Mouse (Mus musculus): ENCODE measurements around the gene Gm10320. TPM values are rescaled to one million over a fixed set of nuclear protein-coding genes. Genes with fewer than 3 reads are reported as not detected.

The Gm10320 gene
- polyA plus RNA-seq, 1 experiment from 2014 or later = 0.59 TPM

- peaks cover 43% of the 10 kb centered on the region for H3K27me3 ChIP-seq (ENCODE audit: control insufficient read depth, insufficient read depth, low read length)
- H3K4me1 ChIP-seq (ENCODE audit: control insufficient read depth, insufficient read depth, low read length) = peaks cover 4% of the 10 kb centered on the region; the same call in 1 of the 2 replicates
- no peak overlapping the region for H3K4me3 ChIP-seq (ENCODE audit: low read depth, low read length)
- 27% methylated on average over 6 of the region's 6 CpGs for WGBS
- H3K27ac ChIP-seq (ENCODE audit: low read depth, low read length) = no peak overlapping the region
- H3K9ac ChIP-seq (replicated peaks; ENCODE audit: low read depth, low read length) = no peak overlapping the region
- no peak overlapping the region for H3K4me2 ChIP-seq (ENCODE audit: low read depth, low read length)
- H3K36me3 ChIP-seq (ENCODE audit: control insufficient read depth, insufficient read depth, low read length) = no peaks in the 10 kb centered on the region
- ATAC-seq (ENCODE audit: low read depth) = no peak
- no peaks in the 10 kb centered on the region for H3K9me3 ChIP-seq (ENCODE audit: control insufficient read depth, low read length)
Observed at GRCm38 (mm10) chr13:98505989-98506388, 14.2 kb upstream of the Gm10320 start.

GRCm38 (mm10) chr13:98505489-98505857, 13.7 kb upstream of the Gm10320 start:
- no peak overlapping the region for H3K27ac ChIP-seq (ENCODE audit: low read depth, low read length)
- H3K36me3 ChIP-seq (ENCODE audit: control insufficient read depth, insufficient read depth, low read length) = no peaks in the 10 kb centered on the region
- no peak overlapping the region for H3K4me2 ChIP-seq (ENCODE audit: low read depth, low read length)
- 11% methylated on average over 11 of the region's 11 CpGs for WGBS
- ATAC-seq (ENCODE audit: low read depth) = no peak
- peaks cover 4% of the 10 kb centered on the region; the same call in 1 of the 2 replicates for H3K4me1 ChIP-seq (ENCODE audit: control insufficient read depth, insufficient read depth, low read length)
- H3K9ac ChIP-seq (replicated peaks; ENCODE audit: low read depth, low read length) = no peak overlapping the region
- no peak overlapping the region for H3K4me3 ChIP-seq (ENCODE audit: low read depth, low read length)
- peaks cover 48% of the 10 kb centered on the region for H3K27me3 ChIP-seq (ENCODE audit: control insufficient read depth, insufficient read depth, low read length)
- no peaks in the 10 kb centered on the region for H3K9me3 ChIP-seq (ENCODE audit: control insufficient read depth, low read length)

GRCm38 (mm10) chr13:98504661-98505488, 13.1 kb upstream of the Gm10320 start:
- WGBS = under 1% methylated on average over 50 of the region's 51 CpGs
- Histone ChIP-seq H3K4me1 (ENCODE audit: control insufficient read depth, insufficient read depth, low read length) (peaks cover 4% of the 10 kb centered on the region; the same call in 1 of the 2 replicates), H3K36me3 (ENCODE audit: control insufficient read depth, insufficient read depth, low read length) (no peaks in the 10 kb centered on the region), H3K27me3 (ENCODE audit: control insufficient read depth, insufficient read depth, low read length) (peaks cover 53% of the 10 kb centered on the region), H3K9ac (replicated peaks; ENCODE audit: low read depth, low read length) (no peak overlapping the region), H3K4me2 (ENCODE audit: low read depth, low read length) (peak overlapping the region; percentile 47), H3K9me3 (ENCODE audit: control insufficient read depth, low read length) (no peaks in the 10 kb centered on the region), H3K27ac (ENCODE audit: low read depth, low read length) (no peak overlapping the region), H3K4me3 (ENCODE audit: low read depth, low read length) (peak overlapping the region; percentile 22; the same call in 1 of the 2 replicates)
- peak; percentile 45; the same call in 1 of the 2 replicates for ATAC-seq (ENCODE audit: low read depth)

GRCm38 (mm10) chr13:98504181-98504660, 12.4 kb upstream of the Gm10320 start:
- H3K27ac ChIP-seq (ENCODE audit: low read depth, low read length) = no peak overlapping the region
- H3K4me2 ChIP-seq (ENCODE audit: low read depth, low read length) = peak overlapping the region; percentile 23; the same call in 1 of the 2 replicates
- peaks cover 4% of the 10 kb centered on the region; the same call in 1 of the 2 replicates for H3K4me1 ChIP-seq (ENCODE audit: control insufficient read depth, insufficient read depth, low read length)
- H3K4me3 ChIP-seq (ENCODE audit: low read depth, low read length) = no peak overlapping the region
- no peak overlapping the region for H3K9ac ChIP-seq (replicated peaks; ENCODE audit: low read depth, low read length)
- no peaks in the 10 kb centered on the region for H3K9me3 ChIP-seq (ENCODE audit: control insufficient read depth, low read length)
- WGBS = under 1% methylated on average over 27 of the region's 27 CpGs
- H3K27me3 ChIP-seq (ENCODE audit: control insufficient read depth, insufficient read depth, low read length) = peaks cover 60% of the 10 kb centered on the region
- ATAC-seq (ENCODE audit: low read depth) = no peak
- no peaks in the 10 kb centered on the region for H3K36me3 ChIP-seq (ENCODE audit: control insufficient read depth, insufficient read depth, low read length)

- WGBS = under 1% methylated on average over 8 of the region's 8 CpGs
- H3K9ac ChIP-seq (replicated peaks; ENCODE audit: low read depth, low read length) = no peak overlapping the region
- no peaks in the 10 kb centered on the region for H3K36me3 ChIP-seq (ENCODE audit: control insufficient read depth, insufficient read depth, low read length)
- H3K9me3 ChIP-seq (ENCODE audit: control insufficient read depth, low read length) = no peaks in the 10 kb centered on the region
- peaks cover 4% of the 10 kb centered on the region; the same call in 1 of the 2 replicates for H3K4me1 ChIP-seq (ENCODE audit: control insufficient read depth, insufficient read depth, low read length)
- H3K27ac ChIP-seq (ENCODE audit: low read depth, low read length) = no peak overlapping the region
- peaks cover 64% of the 10 kb centered on the region for H3K27me3 ChIP-seq (ENCODE audit: control insufficient read depth, insufficient read depth, low read length)
- H3K4me2 ChIP-seq (ENCODE audit: low read depth, low read length) = no peak overlapping the region
- H3K4me3 ChIP-seq (ENCODE audit: low read depth, low read length) = no peak overlapping the region
- no peak for ATAC-seq (ENCODE audit: low read depth)
Observed at GRCm38 (mm10) chr13:98503601-98504000, 11.8 kb upstream of the Gm10320 start.

GRCm38 (mm10) chr13:98502813-98503341, 11.1 kb upstream of the Gm10320 start:
- Histone ChIP-seq H3K9me3 (ENCODE audit: control insufficient read depth, low read length) (no peaks in the 10 kb centered on the region), H3K9ac (replicated peaks; ENCODE audit: low read depth, low read length) (no peak overlapping the region), H3K4me3 (ENCODE audit: low read depth, low read length) (no peak overlapping the region), H3K4me1 (ENCODE audit: control insufficient read depth, insufficient read depth, low read length) (peaks cover 4% of the 10 kb centered on the region; the same call in 1 of the 2 replicates), H3K27me3 (ENCODE audit: control insufficient read depth, insufficient read depth, low read length) (peaks cover 68% of the 10 kb centered on the region), H3K27ac (ENCODE audit: low read depth, low read length) (no peak overlapping the region), H3K36me3 (ENCODE audit: control insufficient read depth, insufficient read depth, low read length) (no peaks in the 10 kb centered on the region), H3K4me2 (ENCODE audit: low read depth, low read length) (peak overlapping the region; percentile 22; the same call in 1 of the 2 replicates)
- 1% methylated on average over 27 of the region's 27 CpGs for WGBS
- ATAC-seq (ENCODE audit: low read depth) = no peak

- Histone ChIP-seq H3K4me2 (ENCODE audit: low read depth, low read length) (peak overlapping the region; percentile 22; the same call in 1 of the 2 replicates), H3K9me3 (ENCODE audit: control insufficient read depth, low read length) (no peaks in the 10 kb centered on the region), H3K4me3 (ENCODE audit: low read depth, low read length) (no peak overlapping the region), H3K4me1 (ENCODE audit: control insufficient read depth, insufficient read depth, low read length) (peaks cover 4% of the 10 kb centered on the region; the same call in 1 of the 2 replicates), H3K27me3 (ENCODE audit: control insufficient read depth, insufficient read depth, low read length) (peaks cover 65% of the 10 kb centered on the region), H3K36me3 (ENCODE audit: control insufficient read depth, insufficient read depth, low read length) (no peaks in the 10 kb centered on the region), H3K9ac (replicated peaks; ENCODE audit: low read depth, low read length) (no peak overlapping the region), H3K27ac (ENCODE audit: low read depth, low read length) (no peak overlapping the region)
- 2% methylated on average over 16 of the region's 16 CpGs for WGBS
- ATAC-seq (ENCODE audit: low read depth) = no peak
Observed at GRCm38 (mm10) chr13:98502236-98502812, 10.5 kb upstream of the Gm10320 start.

- Histone ChIP-seq H3K9ac (replicated peaks; ENCODE audit: low read depth, low read length) (no peak overlapping the region), H3K27ac (ENCODE audit: low read depth, low read length) (no peak overlapping the region), H3K4me1 (ENCODE audit: control insufficient read depth, insufficient read depth, low read length) (peaks cover 4% of the 10 kb centered on the region; the same call in 1 of the 2 replicates), H3K36me3 (ENCODE audit: control insufficient read depth, insufficient read depth, low read length) (no peaks in the 10 kb centered on the region), H3K4me2 (ENCODE audit: low read depth, low read length) (no peak overlapping the region), H3K9me3 (ENCODE audit: control insufficient read depth, low read length) (no peaks in the 10 kb centered on the region), H3K27me3 (ENCODE audit: control insufficient read depth, insufficient read depth, low read length) (peaks cover 55% of the 10 kb centered on the region), H3K4me3 (ENCODE audit: low read depth, low read length) (no peak overlapping the region)
- no peak for ATAC-seq (ENCODE audit: low read depth)
- 14% methylated on average over 6 of the region's 6 CpGs for WGBS
Observed at GRCm38 (mm10) chr13:98501321-98501720, 9.5 kb upstream of the Gm10320 start.

Data from neural tube, embryonic 14.5 days (tissue).